Mouse (Mus musculus) midbrain, embryonic 14.5 days (tissue): ENCODE data around the gene Gdf15. TPM values are rescaled to one million over a fixed set of nuclear protein-coding genes. Genes with fewer than 3 reads are reported as not detected.

Experiments
- ATAC-seq: fragments of 200-750 bp; cut with Nextera tagmentation; 2 replicates; pipeline ENCODE4 v1.8.0; 2017; ENCODE audit warnings: moderate number of reproducible peaks, moderate library complexity; ENCODE audit not compliant: low FRiP score, low TSS enrichment
- DNase-seq: peaks from one replicate; pipeline ENCODE4 v3.0.0-alpha.2; 2015
- H3K27ac ChIP-seq: fragments of 300-500 bp; sonication (generic); replicated peaks from 2 replicates; pipeline ENCODE4 v1.5.1; 2014; ENCODE audit warnings: mild to moderate bottlenecking, low read depth, low read length, moderate library complexity
- H3K27me3 ChIP-seq: fragments of 300-500 bp; sonication (generic); 2 replicates; pipeline ENCODE4 v1.6.1; 2014; ENCODE audit warnings: low read length, control low read depth, mixed read lengths; ENCODE audit not compliant: control insufficient read depth, insufficient read depth
- H3K36me3 ChIP-seq: fragments of 300-500 bp; sonication (generic); 2 replicates; pipeline ENCODE4 v1.6.1; 2014; ENCODE audit warnings: low read length, control low read depth; ENCODE audit not compliant: control insufficient read depth, insufficient read depth
- H3K4me1 ChIP-seq: fragments of 300-500 bp; sonication (generic); 2 replicates; pipeline ENCODE4 v1.6.1; 2014; ENCODE audit warnings: mild to moderate bottlenecking, antibody characterized with exemption, low read length, control low read depth; ENCODE audit not compliant: control insufficient read depth, insufficient read depth
- H3K4me2 ChIP-seq: fragments of 300-500 bp; sonication (generic); 2 replicates; pipeline ENCODE4 v1.6.1; 2014; ENCODE audit warnings: mild to moderate bottlenecking, low read length, moderate library complexity
- H3K4me3 ChIP-seq: fragments of 300-500 bp; sonication (generic); replicated peaks from 2 replicates; pipeline ENCODE4 v1.5.1; 2014; ENCODE audit warnings: low read depth, low read length
- H3K9ac ChIP-seq: fragments of 300-500 bp; sonication (generic); replicated peaks from 2 replicates; pipeline ENCODE4 v1.6.1; 2014; ENCODE audit warnings: mild to moderate bottlenecking, low read length, moderate library complexity
- H3K9me3 ChIP-seq: fragments of 300-500 bp; sonication (generic); 2 replicates; pipeline ENCODE4 v1.6.1; 2016; ENCODE audit warnings: low read length, control low read depth, mixed read lengths; ENCODE audit not compliant: control insufficient read depth
- WGBS: fragments of 180-500 bp; shearing (Covaris S2); extraction: QIAGEN DNeasy Blood & Tissue Kit; methylation state at CpG from one replicate; pipeline ENCODE4 v1.1.7; 2014; 5-methylcytosine and 5-hydroxymethylcytosine counted together
- polyA plus RNA-seq: library from polyadenylated mRNA; unstranded; fragments of >200 nt; fragmentation: Nextera tagmentation; extraction: Ambion mirVana; gene quantifications from 2 replicates; pipeline ENCODE4 v1.2.1, GENCODE M21; 2014

The Gdf15 gene
- polyA plus RNA-seq: 0.16 and 0.20 TPM in 2 replicates

GRCm38 (mm10) chr8:70632346-70632892, at the start of gene Gdf15:
Gene Gdf15 (minus strand): TSS chr8:70632456.
- 0 out of 2 replicates have a peak, but pooled peaks cover 6% of the 10 kb centered on the region for H3K27me3 ChIP-seq
- ATAC-seq: no peak
- no peak within 1 kb of the TSS for H3K27ac ChIP-seq
- H3K4me3 ChIP-seq: no peak within 1 kb of the TSS
- H3K9me3 ChIP-seq: no peaks in the 10 kb centered on the region
- no peak within 1 kb of the TSS for H3K9ac ChIP-seq
- WGBS: 74% methylated on average over 6 of the region's 6 CpGs
- H3K36me3 ChIP-seq: no peaks in the 10 kb centered on the region
- H3K4me2 ChIP-seq: no peak within 1 kb of the TSS
- peaks cover 17% of the 10 kb centered on the region for H3K4me1 ChIP-seq
- DNase-seq: no peak

GRCm38 (mm10) chr8:70681410-70681809, 49.2 kb upstream of the Gdf15 start:
- H3K9me3 ChIP-seq: no peaks in the 10 kb centered on the region
- 0 out of 2 replicates have a peak, but pooled peaks cover 4% of the 10 kb centered on the region for H3K4me1 ChIP-seq
- no peaks in the 10 kb centered on the region for H3K27me3 ChIP-seq
- 81% methylated on average over 3 of the region's 3 CpGs for WGBS
- peaks cover 23% of the 10 kb centered on the region for H3K36me3 ChIP-seq
- no peak overlapping the region for H3K27ac ChIP-seq
- ATAC-seq: no peak
- H3K4me3 ChIP-seq: no peak overlapping the region
- no peak for DNase-seq
- no peak overlapping the region for H3K4me2 ChIP-seq
- H3K9ac ChIP-seq: no peak overlapping the region

- no peak overlapping the region for H3K9ac ChIP-seq
- ATAC-seq (no peak), DNase-seq (no peak)
- no peak overlapping the region for H3K27ac ChIP-seq
- 89% methylated on average over 3 of the region's 3 CpGs for WGBS
- H3K9me3 ChIP-seq: no peaks in the 10 kb centered on the region
- H3K4me1 ChIP-seq: 0 out of 2 replicates have a peak, but pooled peaks cover 4% of the 10 kb centered on the region
- no peak overlapping the region for H3K4me2 ChIP-seq
- peaks cover 23% of the 10 kb centered on the region for H3K36me3 ChIP-seq
- no peak overlapping the region for H3K4me3 ChIP-seq
- H3K27me3 ChIP-seq: no peaks in the 10 kb centered on the region
Measured at GRCm38 (mm10) chr8:70680039-70680438, 47.8 kb upstream of the Gdf15 start.

GRCm38 (mm10) chr8:70679404-70679803, 47.1 kb upstream of the Gdf15 start:
- H3K9ac ChIP-seq: no peak overlapping the region
- H3K4me1 ChIP-seq: peaks cover 8% of the 10 kb centered on the region
- no peaks in the 10 kb centered on the region for H3K27me3 ChIP-seq
- H3K36me3 ChIP-seq: peaks cover 23% of the 10 kb centered on the region
- no peak for DNase-seq
- WGBS: 89% methylated on average over 4 of the region's 4 CpGs
- no peaks in the 10 kb centered on the region for H3K9me3 ChIP-seq
- ATAC-seq: no peak
- no peak overlapping the region for H3K4me2 ChIP-seq
- no peak overlapping the region for H3K27ac ChIP-seq
- no peak overlapping the region for H3K4me3 ChIP-seq

GRCm38 (mm10) chr8:70678679-70679078, 46.4 kb upstream of the Gdf15 start:
- no peak overlapping the region for H3K27ac ChIP-seq
- H3K4me1 ChIP-seq: peaks cover 12% of the 10 kb centered on the region
- ATAC-seq (no peak), DNase-seq (no peak)
- H3K4me3 ChIP-seq: no peak overlapping the region
- no peaks in the 10 kb centered on the region for H3K9me3 ChIP-seq
- no peak overlapping the region for H3K4me2 ChIP-seq
- H3K36me3 ChIP-seq: peaks cover 23% of the 10 kb centered on the region
- no peaks in the 10 kb centered on the region for H3K27me3 ChIP-seq
- no peak overlapping the region for H3K9ac ChIP-seq

GRCm38 (mm10) chr8:70677451-70678080, 45.3 kb upstream of the Gdf15 start:
- no peak for DNase-seq
- Histone ChIP-seq H3K4me3 (no peak overlapping the region), H3K27ac (no peak overlapping the region), H3K9me3 (no peaks in the 10 kb centered on the region), H3K36me3 (peaks cover 23% of the 10 kb centered on the region), H3K27me3 (no peaks in the 10 kb centered on the region), H3K4me2 (no peak overlapping the region), H3K9ac (no peak overlapping the region), H3K4me1 (peaks cover 12% of the 10 kb centered on the region)
- WGBS: 94% methylated on average over 15 of the region's 15 CpGs
- ATAC-seq: no peak

- 100% methylated on average over 1 of the region's 1 CpGs for WGBS
- no peak overlapping the region for H3K9ac ChIP-seq
- H3K27ac ChIP-seq: no peak overlapping the region
- no peak for DNase-seq
- H3K4me2 ChIP-seq: no peak overlapping the region
- ATAC-seq: no peak
- no peaks in the 10 kb centered on the region for H3K9me3 ChIP-seq
- peaks cover 23% of the 10 kb centered on the region for H3K36me3 ChIP-seq
- no peak overlapping the region for H3K4me3 ChIP-seq
- no peaks in the 10 kb centered on the region for H3K27me3 ChIP-seq
- peaks cover 12% of the 10 kb centered on the region for H3K4me1 ChIP-seq
Measured at GRCm38 (mm10) chr8:70675336-70675735, 43.1 kb upstream of the Gdf15 start.

- WGBS: 92% methylated on average over 4 of the region's 4 CpGs
Measured at GRCm38 (mm10) chr8:70674716-70675115, 42.5 kb upstream of the Gdf15 start.

GRCm38 (mm10) chr8:70674109-70674508, 41.9 kb upstream of the Gdf15 start:
- H3K9me3 ChIP-seq: no peaks in the 10 kb centered on the region
- H3K27ac ChIP-seq: peak overlapping the region; percentile 97
- H3K27me3 ChIP-seq: no peaks in the 10 kb centered on the region
- H3K36me3 ChIP-seq: peaks cover 18% of the 10 kb centered on the region
- H3K4me1 ChIP-seq: peaks cover 12% of the 10 kb centered on the region
- H3K4me3 ChIP-seq: peak overlapping the region; percentile 63
- H3K4me2 ChIP-seq: peak overlapping the region; percentile 90
- ATAC-seq (no peak), DNase-seq (no peak)
- WGBS: 92% methylated on average over 3 of the region's 3 CpGs
- peak overlapping the region; percentile 68 for H3K9ac ChIP-seq

More at GRCm38 (mm10) chr8:70674716-70675115, 42.5 kb upstream of the Gdf15 start:
- DNase-seq: no peak
- peak overlapping the region; percentile 90; the same call in 1 of the 2 replicates for H3K4me2 ChIP-seq
- H3K27me3 ChIP-seq: no peaks in the 10 kb centered on the region
- H3K36me3 ChIP-seq: peaks cover 23% of the 10 kb centered on the region
- no peak for ATAC-seq
- 0 out of 2 replicates have a peak overlapping the region, but pooled peaks have one; percentile 27 for H3K27ac ChIP-seq
- peaks cover 12% of the 10 kb centered on the region for H3K4me1 ChIP-seq
- H3K9me3 ChIP-seq: no peaks in the 10 kb centered on the region
- H3K4me3 ChIP-seq: no peak overlapping the region
- H3K9ac ChIP-seq: no peak overlapping the region
